Mouse (Mus musculus) v-Abl transformed pro-B cells (cell line): ENCODE measurements around the gene Sh3bp4.

Experiments used
- in situ Hi-C, 2 experiments: fragments of 400-800 bp; cut with MboI; formaldehyde crosslinking; loops; one replicate each; pipeline ENCODE4 v1.15.1; 2025; ENCODE audit not compliant: unreplicated experiment in 2 of 2

Sh3bp4 gene

DNA sequence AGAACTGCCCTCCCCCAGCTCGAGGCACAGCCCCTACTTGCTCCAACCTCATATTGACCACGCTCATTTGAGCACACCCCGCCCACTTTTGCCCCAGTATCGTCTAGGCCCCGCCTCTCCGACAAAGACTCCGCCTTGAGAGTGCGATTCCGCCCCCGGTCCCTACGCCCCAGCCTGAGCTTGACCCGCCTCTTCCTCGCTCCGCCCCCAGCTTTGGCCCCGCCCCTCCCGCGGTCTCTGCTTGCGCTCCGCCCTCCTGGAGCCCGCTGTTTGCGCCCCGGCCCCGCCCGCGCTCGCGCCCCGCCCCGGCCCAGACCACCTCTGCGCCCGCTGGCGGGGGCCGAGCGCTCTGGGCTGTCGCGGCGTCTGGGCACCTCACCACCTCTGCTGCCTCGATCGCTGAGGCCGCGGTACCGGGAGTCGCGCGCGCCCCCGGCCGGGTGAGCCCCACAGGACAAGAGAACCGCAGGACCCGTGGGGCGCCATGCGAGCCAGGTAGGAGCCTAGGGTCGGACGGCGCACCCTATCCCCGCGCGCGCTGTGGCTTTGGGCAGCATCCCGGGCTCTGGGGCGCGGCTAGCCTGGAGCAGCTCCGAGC, at the start of gene Sh3bp4:
Gene Sh3bp4, plus strand, starts transcription at position 313 of the 598 bp plus-strand sequence.
- in situ Hi-C loops: no loop called here

DNA sequence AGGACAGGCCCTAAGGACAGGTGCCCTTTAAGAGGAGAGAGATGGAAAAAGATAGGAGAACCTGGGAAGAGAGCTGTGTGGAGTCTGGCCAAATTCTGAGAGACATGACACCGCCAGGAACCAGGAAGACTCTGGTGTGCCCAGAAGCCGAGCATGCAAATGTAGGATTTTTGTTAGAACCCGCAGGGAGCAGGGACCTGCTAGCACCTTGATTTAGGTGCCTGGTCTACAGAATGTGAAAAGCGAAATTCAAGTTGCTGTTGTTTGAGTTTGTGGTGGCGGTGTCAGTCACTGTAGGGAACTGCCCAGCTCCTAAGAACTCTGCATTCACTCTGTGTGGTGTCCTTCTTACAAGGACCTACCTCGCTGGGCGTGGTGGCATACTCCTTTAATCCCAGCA, 47.2 kb upstream of the Sh3bp4 start:
- in situ Hi-C loops: no loop called here

DNA sequence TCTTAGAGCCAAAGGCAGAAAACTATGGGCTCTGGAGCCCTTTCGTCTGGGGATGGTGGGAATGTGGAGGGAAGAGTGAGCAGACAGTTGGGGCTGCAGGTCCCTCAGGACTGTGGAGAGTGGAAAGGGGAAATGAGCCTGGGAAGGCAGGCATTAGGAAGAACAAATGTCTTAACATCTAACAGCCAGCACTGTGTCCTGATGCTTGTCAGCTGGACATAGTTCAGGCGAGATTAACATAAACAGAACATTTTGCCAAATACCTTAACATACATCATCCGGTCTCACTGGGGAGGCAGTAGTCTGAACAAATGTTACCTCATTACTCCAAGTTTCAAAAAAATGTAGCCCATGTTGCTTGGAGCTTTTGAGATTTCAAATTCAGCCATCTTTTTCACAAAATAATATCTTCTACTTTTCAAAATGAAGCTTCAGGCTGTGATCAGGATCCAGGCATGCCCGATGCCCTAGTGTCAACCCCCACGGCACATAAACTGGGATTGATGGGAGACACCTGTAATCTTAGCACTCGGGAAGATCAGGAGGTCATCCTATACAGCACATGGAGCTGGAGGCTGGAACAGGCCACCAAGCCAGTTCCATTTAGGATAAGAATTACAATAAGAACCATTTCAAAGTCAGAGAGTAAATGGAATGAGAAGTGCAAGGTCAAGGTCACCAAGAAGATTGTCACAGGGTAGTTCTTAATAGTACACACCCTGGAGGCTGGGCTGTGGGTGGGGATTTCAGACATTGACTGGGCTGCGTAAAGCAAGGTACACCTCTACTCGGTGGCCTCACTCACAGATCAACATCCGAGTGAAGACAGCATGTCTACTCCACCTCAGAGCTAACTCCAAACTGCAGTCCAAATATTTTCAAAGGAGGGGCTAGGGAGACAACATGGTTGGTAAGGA, 45.3 kb upstream of the Sh3bp4 start:
- in situ Hi-C loops: no loop called here

DNA sequence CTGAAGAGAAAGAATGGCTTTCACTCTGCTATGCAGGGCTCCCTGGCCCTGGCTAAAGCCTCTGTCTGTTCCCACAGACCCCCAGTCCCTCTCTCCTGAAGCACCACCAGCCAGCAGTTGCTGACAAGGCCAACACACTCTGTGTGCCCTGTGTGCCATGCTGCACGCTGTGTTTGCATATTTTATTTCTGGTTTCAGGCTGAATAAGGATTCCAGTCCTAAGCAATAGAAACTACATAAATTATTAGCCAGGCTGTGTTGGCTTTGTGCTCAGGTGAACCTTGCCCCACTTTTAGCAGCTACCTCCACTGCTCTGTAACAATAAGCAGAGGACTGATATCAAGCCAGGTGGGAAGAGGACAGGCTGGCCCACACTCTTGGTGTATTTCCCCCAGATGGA, 44.2 kb upstream of the Sh3bp4 start:
- in situ Hi-C loops: no loop called here

DNA sequence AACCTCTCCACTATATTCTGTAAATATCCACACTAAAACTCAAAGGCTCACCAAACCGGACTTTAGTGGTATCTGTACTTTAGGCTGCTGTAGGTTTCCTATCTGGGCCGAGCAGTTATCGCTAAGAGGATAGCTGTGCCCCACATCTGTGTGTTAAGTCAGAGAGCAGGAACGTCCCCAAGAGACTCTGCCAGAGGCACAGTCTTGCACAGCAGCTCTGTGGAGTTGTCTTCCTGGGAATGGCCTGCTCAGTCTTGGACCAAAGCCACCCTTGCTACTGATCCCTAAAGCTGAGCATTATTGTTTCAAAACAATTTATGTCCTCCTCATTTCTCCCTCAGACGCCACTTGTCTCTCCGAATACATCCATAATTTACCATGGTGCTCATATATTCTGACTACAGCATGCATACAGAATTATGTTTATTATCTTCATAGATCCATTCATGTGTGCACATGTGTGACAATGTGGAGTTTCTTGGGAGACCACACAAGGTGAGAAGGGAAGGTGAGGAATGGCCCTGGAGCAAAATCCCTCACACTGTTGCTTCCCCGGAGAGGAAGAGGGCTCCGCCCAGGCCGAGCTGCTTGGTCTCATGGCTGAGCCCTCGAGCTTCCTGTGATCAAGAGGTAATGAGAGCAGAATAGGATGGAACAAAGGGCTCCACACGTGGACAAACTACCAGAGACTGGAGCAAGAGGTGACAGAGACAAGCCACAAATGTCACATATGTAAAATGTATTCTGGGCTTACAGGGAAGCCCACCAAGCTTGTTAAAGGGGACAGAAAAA, 40.9 kb upstream of the Sh3bp4 start:
- in situ Hi-C loops: no loop called here

DNA sequence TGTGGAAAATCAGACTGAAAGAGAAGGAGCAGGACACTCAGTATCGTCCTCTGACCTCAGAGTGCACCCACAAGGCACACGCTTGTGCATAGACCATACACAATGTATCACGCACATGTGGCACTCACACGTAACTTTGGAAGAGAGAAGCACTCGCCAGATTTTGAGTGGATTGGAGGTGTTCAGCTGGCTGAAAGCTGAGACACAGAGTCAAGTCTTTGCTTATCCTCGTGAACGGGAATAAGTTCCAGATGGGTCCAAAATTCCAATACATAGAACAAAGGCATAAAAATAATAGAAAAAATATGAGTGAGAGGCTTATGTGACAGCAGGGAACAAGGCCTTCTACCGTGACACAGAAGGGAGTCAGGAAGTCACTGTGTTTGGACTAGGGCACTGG, 36.6 kb upstream of the Sh3bp4 start:
- in situ Hi-C loops: no loop called here

DNA sequence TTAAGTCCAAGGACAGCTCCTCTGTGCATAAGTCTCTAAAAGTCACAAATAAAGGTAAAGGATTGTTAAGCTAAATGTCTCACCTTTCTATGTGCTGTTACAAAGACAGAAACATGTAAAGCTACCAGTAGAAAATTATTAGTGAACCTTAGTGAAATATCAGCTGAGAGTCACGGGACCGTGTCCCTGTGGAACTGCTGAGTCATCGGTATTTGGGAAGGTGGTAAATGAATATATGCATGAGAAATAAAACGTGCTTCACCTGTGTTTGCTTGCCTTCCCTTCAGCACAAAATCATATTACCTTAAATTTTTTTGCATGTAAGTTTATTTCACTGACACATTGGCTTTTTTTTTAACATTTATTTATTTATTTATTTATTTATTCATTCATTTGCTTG, 36.2 kb upstream of the Sh3bp4 start:
- in situ Hi-C loops: no loop called here

DNA sequence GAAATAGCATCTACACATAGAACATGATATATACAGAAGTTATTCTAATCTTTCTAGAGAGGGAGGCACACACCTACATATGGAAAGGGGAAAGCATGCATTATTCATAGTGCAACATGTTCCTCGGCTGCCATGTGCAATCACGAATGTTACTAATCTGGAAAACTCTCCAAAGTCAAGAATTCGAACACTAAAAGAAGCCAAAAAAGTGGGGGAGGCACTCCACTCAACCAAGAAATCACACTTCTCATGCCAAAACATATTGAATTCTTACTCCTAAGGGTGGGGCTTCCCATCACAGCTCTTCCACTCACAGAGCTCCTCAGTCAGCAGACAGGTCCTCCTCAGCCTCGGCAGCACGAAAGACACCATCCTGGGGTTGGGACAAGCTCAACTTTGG, 35.1 kb upstream of the Sh3bp4 start:
- in situ Hi-C loops: no loop called here

DNA sequence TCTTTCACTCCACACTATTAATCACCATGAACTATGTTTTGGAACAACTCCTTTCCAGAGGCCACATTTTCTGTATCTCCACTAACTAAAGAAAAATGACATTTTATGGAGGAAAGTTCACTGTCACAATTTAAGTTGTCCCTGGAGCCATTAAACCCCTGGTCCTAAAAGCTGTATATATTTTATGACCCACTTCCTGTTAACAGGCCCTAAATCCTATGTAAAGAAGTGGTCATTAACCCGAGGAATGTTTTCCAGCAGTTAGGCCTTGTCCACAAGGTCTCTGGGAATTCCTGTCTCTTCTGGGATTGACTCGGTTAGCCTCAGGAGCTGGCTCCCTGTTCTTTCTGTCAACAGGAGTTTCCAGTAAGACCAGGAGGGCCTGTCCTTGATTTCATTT, 30.4 kb upstream of the Sh3bp4 start:
- in situ Hi-C loops: no loop called here

DNA sequence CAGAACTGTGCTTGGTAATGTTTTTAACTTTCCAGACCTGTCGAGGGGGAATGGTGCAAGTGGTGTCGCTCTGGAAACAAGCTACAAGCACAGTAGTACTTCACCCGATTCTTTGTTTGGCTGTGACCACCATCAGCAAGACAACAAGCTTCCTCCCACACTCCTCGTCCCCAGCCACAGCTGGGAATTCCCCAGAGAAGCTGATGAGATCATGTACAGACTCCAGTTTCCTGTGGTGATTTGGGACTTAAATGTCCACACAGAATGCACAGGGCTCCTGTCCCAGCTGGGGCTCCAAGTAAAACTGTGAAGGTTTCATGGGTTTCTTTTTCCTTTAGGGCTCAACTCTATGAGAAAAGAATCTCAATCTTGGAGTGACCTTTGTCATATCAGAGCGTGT, 28.9 kb upstream of the Sh3bp4 start:
- in situ Hi-C loops: no loop called here

DNA sequence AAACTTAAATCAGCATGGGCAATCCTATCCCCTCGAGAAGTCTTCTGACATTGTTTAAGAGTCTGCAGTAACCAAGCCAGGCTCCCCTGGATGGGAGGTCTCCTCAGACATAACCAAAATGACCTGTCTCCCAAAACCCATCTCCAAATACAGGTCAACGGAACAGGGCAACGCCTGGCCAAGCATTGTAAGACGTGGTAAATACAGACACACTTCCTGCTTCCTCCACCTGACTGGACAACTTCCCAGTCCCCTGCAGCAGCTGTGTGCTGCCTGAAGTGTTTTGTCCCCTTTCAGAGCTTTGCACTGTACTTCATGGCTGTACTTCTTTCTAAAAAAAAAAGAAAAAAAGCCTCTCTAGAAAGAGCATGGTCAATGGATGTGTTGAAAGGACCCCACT, 28.1 kb upstream of the Sh3bp4 start:
- in situ Hi-C loops: no loop called here

DNA sequence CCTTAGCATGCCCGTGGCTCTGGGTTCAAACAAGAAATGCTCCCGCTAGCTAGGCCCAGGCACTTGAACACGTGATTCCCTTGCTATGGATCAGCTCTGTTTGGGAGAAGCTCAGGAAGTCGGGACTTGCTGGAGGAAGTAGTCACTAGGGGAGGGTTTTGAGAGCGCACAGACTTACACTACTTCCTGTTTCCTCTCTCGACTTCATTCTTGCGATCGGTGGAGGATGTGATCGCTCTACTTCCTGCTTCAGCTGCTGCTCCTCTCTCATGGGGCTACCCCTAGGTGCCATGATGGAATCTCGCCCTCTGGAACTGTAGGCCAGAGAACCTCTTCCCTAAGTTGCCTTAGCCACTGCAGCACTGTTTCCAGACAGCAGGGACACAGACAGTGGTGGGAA, 27.3 kb upstream of the Sh3bp4 start:
- in situ Hi-C loops: no loop called here

DNA sequence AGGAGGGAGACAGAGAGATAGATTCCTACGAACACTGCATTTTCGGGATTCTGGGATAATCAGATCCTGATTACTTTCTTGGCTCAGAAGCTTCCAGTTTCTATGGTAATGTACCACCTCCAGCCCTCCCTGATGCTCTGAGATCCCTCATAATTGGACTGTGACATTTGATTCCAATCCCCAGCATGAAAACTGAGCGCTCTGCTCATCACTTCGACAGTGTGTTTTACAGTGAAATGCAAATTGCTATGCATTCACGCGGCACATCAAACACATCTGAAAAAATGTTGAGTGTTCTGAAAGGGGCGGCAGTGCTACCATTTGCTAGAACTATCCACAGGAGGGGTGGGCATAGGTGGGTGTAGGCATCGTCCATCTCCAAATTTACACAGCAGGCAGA, 24.8 kb upstream of the Sh3bp4 start:
- in situ Hi-C loops: no loop called here

DNA sequence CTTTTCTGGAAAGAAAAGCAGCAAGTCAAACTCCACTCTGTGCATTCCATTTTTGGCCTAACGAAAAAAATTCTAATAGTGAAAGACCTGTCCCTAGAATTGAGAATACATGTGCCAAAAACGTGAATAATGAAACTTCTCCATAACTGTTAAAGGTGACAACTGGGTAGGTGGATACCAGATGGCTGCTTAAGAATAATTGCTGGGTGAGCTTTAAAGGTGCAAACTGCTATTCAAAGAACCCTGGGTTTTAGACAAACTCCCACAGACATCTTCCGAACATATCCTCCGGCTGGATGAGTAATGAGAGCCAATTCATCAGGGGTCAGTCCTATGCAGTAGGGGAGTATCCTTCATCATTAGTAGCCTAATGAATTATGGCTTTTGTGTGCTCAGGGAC, 20.7 kb upstream of the Sh3bp4 start:
- in situ Hi-C loops: no loop called here

DNA sequence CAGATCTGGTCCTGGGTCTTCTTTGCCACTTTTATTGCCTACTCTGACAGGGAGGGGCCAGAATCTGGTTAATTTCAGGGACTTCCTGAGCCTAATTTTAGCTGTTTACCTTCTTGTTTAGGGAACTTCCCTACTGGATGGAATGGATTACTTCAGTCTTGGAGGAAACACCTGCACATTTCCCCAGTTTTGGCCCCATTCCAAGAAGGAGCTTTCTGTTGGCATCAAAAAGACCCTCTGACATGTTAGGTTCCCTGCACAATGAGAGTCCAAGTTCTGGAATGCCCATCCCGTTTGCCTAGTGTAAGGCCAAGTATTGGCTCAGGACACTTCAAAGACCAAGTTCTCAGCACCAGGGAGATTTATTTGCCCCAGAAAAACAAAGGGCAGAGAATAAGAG, 14.0 kb upstream of the Sh3bp4 start:
- in situ Hi-C loops: no loop called here

DNA sequence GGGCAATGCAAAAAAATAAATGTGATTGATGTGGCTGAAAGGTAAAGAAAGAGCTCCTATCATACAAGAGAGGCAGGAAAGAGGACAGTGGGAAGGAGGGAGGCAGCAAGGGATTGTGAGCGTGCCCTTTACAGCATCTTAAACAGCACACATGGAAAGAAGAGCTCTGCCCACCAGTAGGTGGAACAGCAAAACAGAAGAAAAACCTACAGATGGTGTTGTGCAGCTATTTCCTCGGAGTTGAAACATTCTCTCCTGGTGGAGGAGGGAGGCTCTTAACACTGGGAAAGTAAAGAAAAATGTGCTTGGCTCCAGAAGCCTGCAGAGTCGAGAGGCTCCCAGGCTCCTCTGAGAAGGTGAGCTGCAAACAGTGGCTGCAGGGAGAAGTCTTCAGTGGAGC, 12.8 kb upstream of the Sh3bp4 start:
- in situ Hi-C loops: no loop called here

DNA sequence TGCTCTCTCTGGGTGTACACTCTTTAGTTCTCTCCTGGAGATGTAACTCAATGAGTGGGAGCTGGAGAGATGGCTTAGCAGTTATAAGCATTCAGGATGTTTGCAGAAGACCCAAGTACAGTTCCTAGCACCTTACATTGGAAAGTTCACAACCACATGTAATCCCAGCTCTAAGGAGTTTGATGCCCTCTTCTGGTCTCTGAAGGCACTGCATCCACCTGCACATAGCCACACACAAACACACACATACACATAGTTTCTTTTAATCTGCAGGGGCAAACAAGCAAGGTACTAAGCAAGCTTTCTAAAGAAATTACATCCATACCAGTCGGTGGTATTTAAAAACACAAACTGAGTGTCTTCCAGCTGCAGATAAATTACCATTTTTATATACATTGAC, 12.2 kb upstream of the Sh3bp4 start:
- in situ Hi-C loops: no loop called here

DNA sequence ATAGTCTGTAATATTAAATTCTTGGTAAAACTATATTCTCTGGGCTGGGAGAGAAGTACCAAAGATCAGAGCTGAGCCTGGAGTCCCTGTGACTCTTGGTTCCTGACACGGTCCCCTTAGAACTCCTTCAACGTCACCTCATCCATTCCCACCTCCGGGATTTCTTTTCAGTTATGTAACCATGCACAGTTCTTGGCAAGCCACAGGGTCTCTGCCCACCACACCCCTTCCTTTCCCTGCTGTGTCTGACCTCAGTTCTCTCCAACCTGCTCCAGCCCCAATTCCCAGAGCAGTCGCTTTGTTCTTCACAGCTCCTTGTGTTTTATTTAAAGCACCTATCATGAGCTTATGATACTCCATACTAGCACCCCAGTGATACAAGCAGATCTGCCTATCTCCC, 7.2 kb upstream of the Sh3bp4 start:
- in situ Hi-C loops: no loop called here

DNA sequence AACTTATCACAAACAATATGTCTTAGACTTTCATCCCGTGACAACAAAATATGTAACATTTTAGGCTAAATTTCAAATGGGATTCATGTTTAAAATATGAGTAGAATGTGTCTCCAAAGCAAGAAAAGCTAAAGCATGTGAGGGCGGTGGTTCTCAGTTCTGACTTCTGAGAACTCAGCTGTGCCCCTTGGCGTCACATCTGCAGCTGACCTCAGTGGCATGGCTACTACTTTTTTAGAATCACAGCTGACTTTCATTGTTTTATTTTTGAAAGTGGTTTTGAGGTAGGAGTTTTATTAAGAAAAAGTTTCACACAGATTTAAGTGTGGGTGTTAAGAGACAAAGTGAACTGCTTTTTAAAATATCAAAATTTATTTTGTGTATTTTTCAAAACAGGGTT, 6.4 kb upstream of the Sh3bp4 start:
- in situ Hi-C loops: no loop called here

DNA sequence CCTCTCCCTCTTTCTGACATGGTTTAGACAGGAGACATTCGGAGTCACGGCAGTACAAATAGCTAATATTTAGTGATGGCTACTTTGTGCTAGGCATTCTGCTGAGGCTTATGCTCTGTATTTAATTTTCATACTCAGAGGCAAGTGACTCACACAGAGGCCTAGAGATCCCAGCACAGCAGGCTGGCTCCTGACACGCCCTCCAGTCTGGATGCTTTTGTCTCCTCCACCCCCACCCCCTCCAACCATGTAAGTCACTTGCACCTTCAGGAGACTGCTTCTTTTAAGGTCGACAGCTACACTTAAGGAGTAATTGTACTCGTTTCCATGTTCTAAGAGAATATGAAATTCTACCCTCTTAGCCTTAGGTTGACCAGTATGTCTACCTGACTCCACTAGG, 1.4 kb upstream of the Sh3bp4 start:
- in situ Hi-C loops: no loop called here

DNA sequence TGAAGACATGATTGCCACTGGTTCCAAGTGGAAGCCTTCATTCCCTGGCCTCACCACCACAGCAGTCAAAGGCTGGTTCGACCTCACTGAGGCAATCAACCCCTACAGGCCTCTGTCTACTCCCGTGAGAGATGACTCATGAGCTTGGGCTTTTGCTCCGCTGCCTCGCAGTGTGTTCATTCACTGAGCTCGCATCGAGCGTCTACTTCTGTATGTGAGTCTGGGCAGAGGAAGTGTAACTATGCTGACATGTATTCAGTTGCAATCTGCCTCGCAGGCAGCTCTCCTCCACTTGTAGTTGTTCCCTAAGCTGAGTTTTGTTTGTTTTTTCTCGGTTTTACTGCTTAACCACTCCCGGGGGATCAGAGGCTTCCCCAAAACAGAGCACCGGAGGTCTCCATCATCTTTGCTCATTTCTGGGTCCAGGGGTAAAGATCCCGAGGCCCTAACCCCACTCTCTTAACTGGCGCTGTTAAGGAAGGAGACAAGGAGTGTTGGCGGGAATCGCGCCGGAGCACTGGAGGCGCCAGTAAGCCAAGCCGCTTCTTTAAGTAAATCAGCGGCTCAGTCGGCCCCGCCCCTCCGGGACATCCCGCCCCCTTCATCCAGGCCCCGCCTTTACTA, 624 bp upstream of the Sh3bp4 start:
- in situ Hi-C loops: no loop called here
